Mouse (Mus musculus) right cerebral cortex, postnatal 10 days (tissue): ENCODE measurements around the gene Gpatch1.
"Not testable (repeated sequence)": the region's sequence is repeated elsewhere in the genome, so short reads cannot be mapped to it uniquely, and the experiment has no call there.

Experiments used
- DNase-seq, 2 experiments: peaks; one replicate each; pipeline ENCODE4 v3.0.0; 2021; ENCODE audit warnings: low spot score in 2 of 2

The Gpatch1 gene

GRCm38 (mm10) chr7:35331590-35331989 is 13.3 kb upstream of the Gpatch1 start:
- no peak for DNase-seq

- DNase-seq: peak in 1 of 2 experiments; percentile 30
Observed at GRCm38 (mm10) chr7:35322732-35323420, 4.6 kb upstream of the Gpatch1 start.

DNA sequence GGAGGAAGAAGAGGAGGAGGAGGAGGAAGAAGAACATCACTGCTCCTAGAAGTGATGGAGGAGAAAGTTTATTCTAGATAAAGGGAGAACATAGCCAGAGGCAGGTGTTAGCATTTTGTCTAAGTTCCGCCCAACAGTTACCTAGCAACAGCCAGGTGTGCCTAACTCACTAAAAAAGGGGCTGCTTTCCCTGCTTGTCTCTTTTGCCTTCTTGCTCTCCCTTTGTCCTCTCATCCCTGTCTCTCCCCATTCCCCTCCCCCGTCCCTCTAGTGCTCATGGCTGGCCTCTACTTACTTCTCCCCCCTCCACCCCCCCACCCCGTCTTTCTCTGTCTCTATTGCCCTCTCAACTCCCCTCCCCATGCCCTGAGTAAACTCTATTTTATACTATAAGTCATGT is 3.9 kb upstream of the Gpatch1 start:
- DNase-seq: no peak

- DNase-seq: no peak
Observed at GRCm38 (mm10) chr7:35319755-35320154, 1.5 kb upstream of the Gpatch1 start.

DNA sequence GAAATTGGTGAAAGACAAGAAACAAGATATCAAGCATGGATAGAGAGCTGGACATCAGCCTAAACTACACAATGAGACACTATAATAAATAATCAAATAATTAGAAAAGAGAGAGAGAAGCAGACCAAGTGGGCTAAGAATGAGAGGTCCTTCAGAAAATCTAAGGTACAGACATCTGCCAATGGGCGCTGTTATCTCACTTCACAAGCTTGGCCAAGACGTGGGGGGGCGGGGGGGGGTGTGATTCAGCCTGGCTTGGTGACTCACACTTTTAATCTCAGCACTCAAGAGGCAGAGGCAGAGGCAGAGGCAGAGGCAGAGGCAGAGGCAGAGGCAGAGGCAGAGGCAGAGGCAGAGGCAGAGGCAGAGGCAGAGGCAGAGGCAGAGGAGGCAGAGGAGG is 981 bp upstream of the Gpatch1 start:
- not testable (repeated sequence) for DNase-seq

DNA sequence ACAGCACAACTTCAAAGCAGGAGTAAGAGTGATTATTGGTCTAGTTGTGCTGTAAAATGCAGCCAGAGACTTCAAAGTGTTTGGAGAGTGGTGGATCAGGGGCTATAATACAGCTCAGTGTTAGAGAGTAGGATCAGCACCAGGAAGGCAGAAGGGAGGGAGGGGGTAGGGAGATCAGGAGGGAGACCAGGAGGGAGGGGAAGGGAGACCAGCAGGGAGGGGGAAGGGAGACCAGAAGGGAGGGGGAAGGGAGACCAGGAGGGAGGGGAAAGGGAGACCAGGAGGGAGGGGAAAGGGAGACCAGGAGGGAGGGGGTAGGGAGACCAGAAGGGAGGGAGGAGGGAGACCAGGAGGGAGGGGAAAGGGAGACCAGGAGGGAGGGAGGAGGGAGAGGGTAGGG is 4.1 kb downstream of the Gpatch1 start:
- DNase-seq: no peak

DNA sequence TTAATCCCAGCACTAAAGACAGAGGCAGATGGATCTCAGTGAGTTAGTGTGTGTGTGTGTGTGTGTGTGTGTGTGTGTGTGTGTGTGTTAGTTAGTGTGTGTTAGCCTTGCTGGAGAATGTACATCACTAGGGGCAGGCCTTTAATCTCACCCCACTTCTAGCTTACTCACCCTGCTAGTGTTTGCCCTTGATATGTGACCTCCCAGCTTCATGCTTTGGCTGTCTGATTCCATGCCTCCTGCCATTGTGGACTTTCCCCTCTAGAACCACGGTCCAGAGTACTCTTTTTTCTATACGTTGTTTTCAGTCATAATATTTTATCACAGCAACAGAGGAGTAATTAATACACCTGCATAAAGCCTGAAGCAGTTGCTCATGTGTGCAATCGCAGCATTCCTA is 7.0 kb downstream of the Gpatch1 start:
- DNase-seq: no peak

- DNase-seq: no peak
Observed at GRCm38 (mm10) chr7:35300792-35301191, 17.4 kb downstream of the Gpatch1 start.

DNA sequence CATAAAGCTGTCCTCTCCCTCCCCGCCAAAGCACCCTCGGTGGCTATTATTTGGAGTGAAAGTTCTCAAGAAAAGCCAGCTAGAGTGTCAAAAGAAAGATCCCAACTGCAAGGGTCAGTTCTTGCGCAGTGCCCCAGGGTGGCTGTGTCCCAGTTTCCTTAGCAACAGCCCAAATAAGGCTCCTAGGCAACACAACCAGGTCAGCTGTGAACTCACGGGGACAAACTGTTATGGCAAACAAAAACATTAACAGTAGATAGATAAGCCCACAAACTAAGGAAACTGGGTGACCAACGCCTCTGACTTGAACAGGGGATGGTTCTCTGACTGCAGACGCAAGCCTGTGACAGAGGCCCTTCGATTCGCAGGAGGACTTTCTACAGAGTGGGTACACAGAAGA is 18.6 kb downstream of the Gpatch1 start:
- peak in 1 of 2 experiments; percentile 42 for DNase-seq

DNA sequence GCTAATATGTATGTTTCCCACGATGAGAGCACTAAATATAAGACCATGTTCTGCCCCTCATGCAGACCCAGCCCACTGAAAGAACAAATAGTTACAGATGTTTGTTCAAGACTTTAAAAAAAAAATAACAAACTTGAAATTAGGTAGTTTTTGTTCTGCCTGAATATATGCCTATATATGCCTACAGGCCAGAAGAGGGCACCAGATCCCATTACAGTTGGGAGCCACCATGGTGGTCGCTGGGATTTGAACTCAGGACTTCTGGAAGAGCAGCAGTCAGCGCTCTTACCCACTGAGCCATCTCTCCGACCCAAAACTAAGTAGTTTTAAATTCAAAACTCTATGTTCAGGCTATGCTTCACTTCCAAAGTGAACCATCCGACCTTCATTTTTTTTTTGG is 20.4 kb downstream of the Gpatch1 start:
- DNase-seq: no peak

GRCm38 (mm10) chr7:35295631-35296030 is 22.6 kb downstream of the Gpatch1 start:
- DNase-seq: no peak

GRCm38 (mm10) chr7:35293464-35293863 is 24.8 kb downstream of the Gpatch1 start:
- DNase-seq: no peak

GRCm38 (mm10) chr7:35278933-35279332 is 39.3 kb downstream of the Gpatch1 start:
- no peak for DNase-seq

DNA sequence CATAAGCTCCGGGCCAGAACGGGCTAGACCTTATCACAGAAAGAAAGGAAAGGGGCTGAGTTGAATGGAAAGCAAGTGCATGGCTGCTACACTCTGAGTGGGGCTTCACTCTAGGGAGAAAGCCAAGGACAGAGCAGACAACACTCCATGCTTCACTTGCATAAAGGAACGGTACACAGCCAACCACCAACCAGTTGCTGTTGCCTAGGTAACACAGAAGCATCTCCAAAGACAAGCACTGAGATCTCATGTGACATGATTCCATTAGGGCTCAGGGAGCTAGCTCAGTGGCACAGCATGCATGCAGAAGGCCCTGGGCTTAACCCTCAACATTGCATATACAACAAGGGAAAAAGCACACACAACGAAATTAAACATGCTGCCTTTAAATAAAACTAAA is 40.8 kb downstream of the Gpatch1 start:
- peak in 1 of 2 experiments; percentile 57 for DNase-seq

DNA sequence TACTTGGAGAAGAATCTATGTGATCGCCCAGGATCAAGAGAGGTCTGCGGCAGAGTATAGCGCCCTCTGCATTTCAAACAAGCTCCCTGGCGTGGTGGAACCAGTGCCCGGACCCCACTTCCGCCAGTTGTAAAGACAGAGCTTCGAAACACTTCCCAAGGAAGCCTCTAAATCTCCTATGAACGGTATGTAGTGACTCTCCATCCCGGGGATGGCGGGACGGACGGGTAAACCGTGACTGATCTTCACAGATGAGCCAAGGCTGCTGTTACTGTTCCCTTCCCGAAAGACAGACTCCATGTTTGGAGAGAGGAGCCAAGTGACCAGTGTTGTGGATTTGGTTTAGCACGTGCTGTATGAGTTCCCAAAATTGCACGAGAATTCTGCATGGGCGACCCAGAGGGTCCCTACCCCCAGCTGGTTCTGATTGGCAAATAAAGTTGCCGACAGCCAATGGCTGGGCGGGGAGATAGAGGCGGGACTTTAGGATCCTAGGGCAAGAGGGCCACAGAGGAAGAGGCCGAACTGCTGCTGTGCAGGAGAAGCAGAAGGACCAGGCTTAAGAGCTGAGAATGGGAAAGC is 48.7 kb downstream of the Gpatch1 start:
- DNase-seq: no peak

DNA sequence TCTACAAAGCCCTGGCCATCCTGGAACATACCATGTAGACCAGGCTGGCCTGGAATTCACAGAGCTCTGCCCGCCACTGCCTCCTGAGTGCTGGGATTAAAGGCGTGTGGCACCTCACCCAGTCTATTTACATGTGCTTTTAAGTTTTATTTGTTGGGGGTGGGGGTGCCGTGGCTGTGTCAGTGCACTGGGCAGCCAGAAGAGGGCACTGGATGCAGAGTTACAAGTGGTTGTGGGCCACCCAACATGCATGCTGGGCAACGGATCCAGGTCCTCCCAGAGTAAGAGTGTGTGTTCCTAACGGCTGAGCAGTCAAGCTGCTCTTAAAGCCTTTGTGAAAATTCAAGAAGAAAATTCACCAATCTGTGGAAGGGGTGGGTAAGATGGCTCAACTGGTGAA is 50.4 kb downstream of the Gpatch1 start:
- DNase-seq: no peak

GRCm38 (mm10) chr7:35266666-35267065 is 51.6 kb downstream of the Gpatch1 start:
- DNase-seq: no peak

DNA sequence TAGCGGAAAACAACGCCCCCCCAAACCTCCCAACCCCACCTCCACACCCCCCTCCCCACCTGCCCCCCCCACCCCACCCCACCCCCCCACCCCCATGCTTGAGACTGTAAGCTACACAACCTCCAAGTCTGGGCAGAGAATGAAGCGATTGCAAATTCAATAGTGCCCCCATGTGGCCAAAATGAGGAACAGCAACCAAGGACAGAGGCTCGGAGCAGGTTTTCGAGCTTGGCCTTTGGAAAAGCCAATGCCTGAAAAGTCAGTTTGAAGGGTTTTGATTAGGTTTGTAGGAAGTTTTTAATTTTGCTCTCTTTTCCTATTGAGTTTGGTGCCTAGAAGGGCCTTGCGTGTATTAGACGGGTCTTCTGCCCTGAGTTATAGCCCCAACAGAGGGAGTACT is 53.5 kb downstream of the Gpatch1 start:
- DNase-seq: peak; percentile 62

- no peak for DNase-seq
Observed at GRCm38 (mm10) chr7:35263595-35264489, 54.4 kb downstream of the Gpatch1 start.

GRCm38 (mm10) chr7:35259384-35259783 is 58.9 kb downstream of the Gpatch1 start:
- no peak for DNase-seq

GRCm38 (mm10) chr7:35258294-35258693 is 59.9 kb downstream of the Gpatch1 start:
- DNase-seq: no peak

- DNase-seq: peak; percentile 60 to 64
Observed at GRCm38 (mm10) chr7:35252041-35252558, 66.1 kb downstream of the Gpatch1 start.
